Comparison of ENCODE assay signal across 8 mouse cellular contexts in the genomic region with DNA sequence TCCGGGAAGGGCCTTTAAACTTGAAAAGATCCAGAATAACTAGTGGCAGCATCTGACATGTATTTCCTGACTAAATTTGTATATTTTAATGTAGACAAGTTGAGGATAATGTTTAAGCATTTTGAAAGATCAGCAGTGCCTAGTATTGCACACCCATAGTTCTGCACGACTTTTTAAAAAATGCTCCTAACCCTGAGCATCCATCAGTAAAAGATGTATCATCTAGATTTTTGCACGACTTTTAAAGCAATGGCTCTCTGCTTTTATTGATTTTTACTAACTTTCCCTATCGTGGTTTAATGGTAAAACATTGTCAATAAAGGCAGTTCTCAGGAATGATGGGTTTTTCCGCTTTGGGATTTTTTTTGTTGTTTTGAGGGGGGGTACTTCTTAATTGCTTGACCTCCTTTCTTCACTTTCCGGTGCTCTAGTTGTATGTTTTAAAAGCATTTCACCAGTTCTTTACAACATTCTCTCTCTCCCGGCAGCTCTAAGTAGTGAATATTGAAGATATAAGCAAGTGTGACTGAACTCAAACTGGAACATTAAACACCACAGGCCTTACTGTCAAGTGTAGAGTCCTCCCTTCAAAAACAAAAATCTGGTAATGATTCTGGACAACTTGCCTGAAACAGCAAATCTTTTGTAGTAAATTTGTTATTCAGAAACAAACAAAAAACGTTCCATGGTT. TPM values are rescaled to one million over a fixed set of nuclear protein-coding genes. Genes with fewer than 3 reads are reported as not detected.
DNase-seq lines count a peak whose midpoint lies in the region; ATAC-seq and TF ChIP-seq lines count a peak whose summit lies in the region.

No protein-coding gene starts in this region.

- ATAC-seq in kidney, embryonic 16.5 days (ENCODE audit: low FRiP score, low TSS enrichment) = no peak
- no peak for ATAC-seq in midbrain, postnatal 0 days (ENCODE audit: low FRiP score)

- DNase-seq in kidney, adult 8-10 months = no peak
- DNase-seq in embryonic facial prominence, embryonic 10.5 days (ENCODE audit: low spot score) = no peak
- peak; percentile 40 for DNase-seq in induced T-regulatory cell, adult 2 months (ENCODE audit: low read depth)
- no peak for DNase-seq in midbrain, postnatal 0 days (ENCODE audit: low spot score)
- DNase-seq in testis, postnatal 10 days (ENCODE audit: low spot score) = no peak
- DNase-seq in lung, adult 18-20 months = no peak
- DNase-seq in cerebellum, postnatal 14 days = no peak

- H3K9ac ChIP-seq in kidney, embryonic 16.5 days (replicated peaks; ENCODE audit: low read length) = peak overlapping the region; percentile 61
- H3K9ac ChIP-seq in midbrain, postnatal 0 days (replicated peaks; ENCODE audit: low read length, poor library complexity, severe bottlenecking) = 0 out of 2 replicates have a peak overlapping the region, but pooled peaks have one; percentile 54

- H3K27me3 ChIP-seq in kidney, embryonic 16.5 days (ENCODE audit: insufficient read depth, low read length) = no peaks in the 10 kb centered on the region
- no peaks in the 10 kb centered on the region for H3K27me3 ChIP-seq in embryonic facial prominence, embryonic 10.5 days (replicated peaks; ENCODE audit: low read depth, poor library complexity, severe bottlenecking)
- no peaks in the 10 kb centered on the region for H3K27me3 ChIP-seq in midbrain, postnatal 0 days (ENCODE audit: insufficient read depth, low read length)

- H3K4me3 ChIP-seq in kidney, embryonic 16.5 days (ENCODE audit: low read length) = peak overlapping the region; percentile 55
- H3K4me3 ChIP-seq in embryonic facial prominence, embryonic 10.5 days = peak overlapping the region; percentile 59
- peak overlapping the region; percentile 43 for H3K4me3 ChIP-seq in midbrain, postnatal 0 days (ENCODE audit: low read depth, low read length)

- WGBS in kidney, embryonic 16.5 days = 19% methylated on average over 8 of the region's 8 CpGs
- 24% methylated on average over 8 of the region's 8 CpGs for WGBS in embryonic facial prominence, embryonic 10.5 days
- WGBS in midbrain, postnatal 0 days = 21% methylated on average over 8 of the region's 8 CpGs

- TF ChIP-seq CTCF in midbrain, postnatal 0 days (IDR thresholded peaks at IDR 0.05) = no peak

- peak overlapping the region; percentile 71 for H3K4me2 ChIP-seq in kidney, embryonic 16.5 days (replicated peaks; ENCODE audit: low read depth, low read length)
- H3K4me2 ChIP-seq in midbrain, postnatal 0 days (ENCODE audit: low read depth, low read length, poor library complexity, severe bottlenecking) = peak overlapping the region; percentile 46

- H3K4me1 ChIP-seq in kidney, embryonic 16.5 days (ENCODE audit: insufficient read depth, low read length) = 0 out of 2 replicates have a peak, but pooled peaks cover 4% of the 10 kb centered on the region
- peaks cover 14% of the 10 kb centered on the region for H3K4me1 ChIP-seq in embryonic facial prominence, embryonic 10.5 days
- no peaks in the 10 kb centered on the region for H3K4me1 ChIP-seq in midbrain, postnatal 0 days (ENCODE audit: insufficient read depth, low read length)

- peak overlapping the region; percentile 98 for H3K27ac ChIP-seq in kidney, embryonic 16.5 days (ENCODE audit: low read length)
- peak overlapping the region; percentile 89 for H3K27ac ChIP-seq in embryonic facial prominence, embryonic 10.5 days (replicated peaks)
- peak overlapping the region; percentile 69 for H3K27ac ChIP-seq in midbrain, postnatal 0 days (ENCODE audit: low read depth, low read length)

- H3K9me3 ChIP-seq in kidney, embryonic 16.5 days (ENCODE audit: low read length) = no peaks in the 10 kb centered on the region
- no peaks in the 10 kb centered on the region for H3K9me3 ChIP-seq in embryonic facial prominence, embryonic 10.5 days
- no peaks in the 10 kb centered on the region for H3K9me3 ChIP-seq in midbrain, postnatal 0 days (ENCODE audit: low read length)

- peaks cover 10% of the 10 kb centered on the region; the same call in 1 of the 2 replicates for H3K36me3 ChIP-seq in kidney, embryonic 16.5 days (ENCODE audit: insufficient read depth, low read length)
- H3K36me3 ChIP-seq in embryonic facial prominence, embryonic 10.5 days (replicated peaks) = peaks cover 21% of the 10 kb centered on the region
- peaks cover 3% of the 10 kb centered on the region; the same call in 1 of the 2 replicates for H3K36me3 ChIP-seq in midbrain, postnatal 0 days (ENCODE audit: insufficient read depth, low read length)

RNA-seq across cellular contexts. Expression of a gene that starts 12.8 kb away (rescaled TPM):
- polyA plus RNA-seq in kidney, embryonic 16.5 days (2015; fragmentation: Nextera tagmentation; extraction: Ambion mirVana) = not detected in 2 replicates
- not detected in 2 replicates for polyA plus RNA-seq in embryonic facial prominence, embryonic 10.5 days (2016; fragmentation: Nextera tagmentation; extraction: Ambion mirVana)
- total RNA-seq in midbrain, postnatal 0 days (2014; rRNA removed) = not detected in 2 replicates
- not detected in 2 replicates for polyA plus RNA-seq in midbrain, postnatal 0 days (2015; fragmentation: Nextera tagmentation; extraction: Ambion mirVana)
